Mouse (Mus musculus): Measurements from ENCODE around the gene Rac1.

DNA sequence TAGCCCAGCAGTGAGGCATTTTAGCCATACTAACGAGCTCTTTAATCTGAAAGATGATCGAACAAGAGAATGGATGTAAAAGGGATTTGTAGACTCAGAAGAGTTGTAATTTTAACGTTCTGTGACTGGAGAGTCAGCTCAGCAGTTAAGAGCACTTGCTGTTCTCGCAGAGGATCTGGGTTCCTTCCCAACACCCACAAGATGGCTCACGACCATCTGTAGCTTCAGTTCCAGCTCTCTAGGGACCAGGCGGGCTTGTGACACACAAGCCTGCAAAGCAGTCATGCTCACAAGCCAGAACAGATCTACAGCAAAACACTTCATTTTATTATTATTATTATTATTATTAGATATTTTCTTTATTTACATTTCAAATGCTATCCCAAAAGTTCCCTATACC is 25.1 kb upstream of the Rac1 start:
- TF ChIP-seq CHD2 (IDR thresholded peaks at IDR 0.05; ENCODE audit: low read depth, low read length) (no peak), MAFK (IDR thresholded peaks at IDR 0.05; ENCODE audit: insufficient read depth, low read depth, low read length) (no peak), ZC3H11A (IDR thresholded peaks at IDR 0.05; ENCODE audit: borderline replicate concordance, low read depth, low read length) (no peak), ZNF384 (IDR thresholded peaks at IDR 0.05; ENCODE audit: low read depth, low read length) (no peak), HCFC1 (IDR thresholded peaks at IDR 0.05; ENCODE audit: borderline replicate concordance, insufficient read depth, low read length) (no peak)

Measured in ES-E14 (cell line).